Mouse (Mus musculus): ENCODE results near the gene Slco3a1. TPM values are rescaled to one million over a fixed set of nuclear protein-coding genes. Genes with fewer than 3 reads are reported as not detected.

Gene Slco3a1
- total RNA-seq, 2 experiments from 2014 or later = 21.6 to 44.6 TPM

- peak; percentile 83 for ATAC-seq (replicated peaks; ENCODE audit: poor library complexity)
Measured at GRCm38 (mm10) chr7:74354527-74355256, 199.9 kb downstream of the Slco3a1 start.

GRCm38 (mm10) chr7:74353707-74354468, 200.7 kb downstream of the Slco3a1 start:
- ATAC-seq (replicated peaks; ENCODE audit: poor library complexity) = no peak

DNA sequence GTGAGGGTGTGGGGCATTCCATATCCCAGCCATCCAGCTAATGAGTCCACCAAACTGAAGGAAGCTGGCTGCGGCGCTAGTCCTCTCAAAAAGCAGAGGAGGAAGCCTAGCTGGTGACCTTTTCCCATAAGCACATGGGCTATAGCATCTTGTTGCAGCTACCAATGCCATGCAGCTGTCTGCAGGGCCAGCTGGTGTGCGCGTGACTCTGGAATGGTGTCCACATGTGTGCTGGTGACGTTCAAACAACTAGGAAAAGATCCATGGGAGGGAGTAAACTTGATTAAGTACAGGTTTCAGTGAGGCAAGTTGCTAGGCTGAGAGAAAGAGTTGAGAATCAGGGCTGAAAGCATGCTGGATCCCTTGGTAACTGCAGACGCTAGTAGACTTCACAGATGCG, 201.3 kb downstream of the Slco3a1 start:
- ATAC-seq (replicated peaks; ENCODE audit: poor library complexity) = no peak

GRCm38 (mm10) chr7:74348318-74348890, 206.2 kb downstream of the Slco3a1 start:
- no peak for ATAC-seq (replicated peaks; ENCODE audit: poor library complexity)

- ATAC-seq (replicated peaks; ENCODE audit: poor library complexity) = no peak
Measured at GRCm38 (mm10) chr7:74347026-74347425, 207.6 kb downstream of the Slco3a1 start.

DNA sequence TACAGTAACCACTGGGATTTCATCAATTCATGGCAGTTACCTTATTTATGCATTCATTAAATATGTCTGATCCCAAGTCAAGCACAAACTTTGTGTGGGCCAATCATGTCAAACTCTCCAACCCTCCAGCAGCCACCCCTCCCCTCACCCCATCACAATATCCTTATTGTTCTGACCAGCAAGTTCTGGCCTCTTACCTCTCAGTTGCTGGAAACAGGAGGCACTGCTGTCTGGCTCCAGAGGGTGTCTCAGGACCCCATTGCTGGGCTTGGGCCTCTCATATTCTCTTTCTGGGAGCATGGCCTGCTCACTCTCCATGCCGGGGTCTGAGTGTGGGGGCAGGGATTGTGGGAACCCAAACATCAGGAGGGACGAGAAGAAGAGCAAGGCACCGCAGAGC, 208.1 kb downstream of the Slco3a1 start:
- ATAC-seq (replicated peaks; ENCODE audit: poor library complexity) = no peak

GRCm38 (mm10) chr7:74341149-74341805, 213.3 kb downstream of the Slco3a1 start:
- 0 out of 2 replicates have a peak, but pooled peaks have one; percentile 20 for ATAC-seq (replicated peaks; ENCODE audit: poor library complexity)

GRCm38 (mm10) chr7:74340419-74340954, 214.1 kb downstream of the Slco3a1 start:
- peak; percentile 67 for ATAC-seq (replicated peaks; ENCODE audit: poor library complexity)

DNA sequence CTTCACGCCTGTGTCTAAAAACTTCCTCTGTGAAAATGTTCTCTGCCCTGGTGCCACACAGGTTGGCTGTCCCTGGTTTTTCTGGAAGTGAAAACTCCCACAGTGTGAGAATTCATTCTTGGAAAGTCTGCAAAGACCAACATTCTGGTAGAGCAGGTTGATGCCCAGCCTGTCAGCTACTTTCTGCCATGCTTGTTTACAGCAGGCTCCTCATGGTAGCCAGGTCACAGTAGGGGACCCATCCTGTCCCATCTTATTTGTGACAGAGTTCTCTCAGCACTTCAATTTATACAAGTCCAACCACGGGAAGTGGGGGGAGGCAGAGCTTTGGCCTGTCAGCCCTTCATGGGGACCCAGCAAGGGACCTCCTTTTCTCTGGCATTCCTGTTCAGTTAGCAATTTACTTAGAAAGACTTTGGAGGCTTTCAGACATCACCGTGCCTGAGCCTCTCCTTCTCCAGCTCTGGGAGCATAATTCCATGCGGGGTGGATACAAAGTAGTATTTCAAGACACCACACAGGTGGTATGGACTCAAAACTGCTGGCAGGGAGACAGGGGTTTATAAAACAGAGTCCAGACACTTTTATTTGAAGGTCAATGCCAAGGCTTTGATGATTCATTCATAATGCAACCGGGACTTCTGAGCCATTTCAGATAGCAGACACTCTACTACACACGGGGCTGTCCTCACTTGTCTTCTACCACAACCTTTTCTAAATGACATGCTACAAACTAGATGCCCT, 216.7 kb downstream of the Slco3a1 start:
- no peak for ATAC-seq (replicated peaks; ENCODE audit: poor library complexity)

DNA sequence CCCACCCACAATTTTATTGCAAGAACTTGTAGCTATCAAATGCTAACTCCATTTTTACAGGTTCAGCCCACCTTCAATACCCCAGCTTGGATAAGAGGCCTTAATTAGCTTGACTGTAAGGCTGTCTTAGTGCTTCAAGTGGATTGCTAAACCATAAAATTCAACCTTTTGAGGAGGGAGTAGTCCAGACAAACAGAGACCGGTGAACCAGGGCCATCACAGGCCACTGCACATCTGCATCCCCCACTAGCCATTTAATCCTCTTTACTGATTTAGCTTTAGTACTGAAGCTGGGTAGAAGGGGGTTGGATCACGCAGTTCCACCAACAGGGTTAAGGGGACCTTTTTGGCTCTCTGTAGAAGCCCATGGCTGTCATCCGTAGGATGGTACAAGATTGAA, 222.3 kb downstream of the Slco3a1 start:
- ATAC-seq (replicated peaks; ENCODE audit: poor library complexity) = no peak

DNA sequence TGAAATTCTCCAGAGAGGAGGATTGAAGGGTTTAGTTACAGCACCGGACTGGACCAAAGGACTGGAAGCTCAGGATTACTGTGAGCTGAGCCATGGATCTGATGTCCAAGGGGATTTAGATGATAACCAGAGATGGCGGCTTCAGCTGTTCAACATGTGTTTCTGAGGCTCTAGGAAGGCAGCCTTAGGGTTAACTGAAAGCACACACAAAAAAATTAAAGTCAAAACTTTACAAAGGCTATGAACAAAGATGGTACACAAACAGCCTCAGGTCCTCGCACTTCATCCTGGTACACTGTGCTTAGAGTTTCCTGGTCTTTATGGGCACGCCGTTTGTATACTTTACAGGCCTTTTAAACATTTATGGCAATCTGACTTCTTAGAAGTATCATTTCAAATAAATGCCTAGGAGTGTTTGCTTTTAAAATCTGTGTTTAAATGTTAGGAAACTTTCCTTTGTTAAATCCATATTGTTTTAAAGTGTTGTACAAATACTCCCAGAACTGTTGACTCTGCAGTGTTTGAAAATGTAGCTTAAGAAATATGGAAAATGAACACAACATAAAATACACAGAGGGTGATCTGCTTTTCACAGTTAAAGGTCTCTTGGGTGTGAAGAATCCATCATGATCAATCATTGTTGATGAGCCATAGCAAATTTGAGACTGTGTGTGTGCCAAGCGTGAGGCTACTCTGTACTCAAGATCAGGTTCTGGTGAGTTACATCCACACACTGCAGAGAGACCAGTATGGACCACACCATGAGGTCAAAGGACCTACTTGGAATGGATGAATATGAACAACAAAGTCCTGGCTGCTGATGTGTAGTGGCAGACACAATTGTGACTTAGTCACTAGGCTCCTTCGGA, 223.5 kb downstream of the Slco3a1 start:
- no peak for ATAC-seq (replicated peaks; ENCODE audit: poor library complexity)

- ATAC-seq (replicated peaks; ENCODE audit: poor library complexity) = no peak
Measured at GRCm38 (mm10) chr7:74330117-74330857, 224.3 kb downstream of the Slco3a1 start.

- peak; percentile 86 for ATAC-seq (replicated peaks; ENCODE audit: poor library complexity)
Measured at GRCm38 (mm10) chr7:74329004-74329403, 225.6 kb downstream of the Slco3a1 start.

GRCm38 (mm10) chr7:74327716-74328115, 226.9 kb downstream of the Slco3a1 start:
- no peak for ATAC-seq (replicated peaks; ENCODE audit: poor library complexity)

DNA sequence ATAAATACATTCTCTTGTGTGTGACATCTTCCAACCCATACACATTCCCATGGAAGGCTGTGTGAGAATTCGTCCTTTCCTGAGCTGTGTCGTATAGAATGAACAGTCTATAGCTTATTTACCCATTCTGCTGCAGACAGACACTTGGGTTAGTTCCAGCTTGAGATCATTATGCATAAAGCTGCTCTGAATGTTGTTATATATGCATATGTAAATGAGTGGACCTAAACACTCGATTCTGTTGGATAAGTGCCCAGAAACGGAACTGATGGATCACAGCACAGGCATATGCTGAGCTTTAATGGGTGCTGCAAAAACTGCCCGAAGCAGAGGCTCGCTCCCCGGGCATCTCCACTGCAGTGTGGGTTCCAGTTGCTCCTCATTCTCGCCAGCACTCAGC, 229.5 kb downstream of the Slco3a1 start:
- ATAC-seq (replicated peaks; ENCODE audit: poor library complexity) = no peak

- ATAC-seq (replicated peaks; ENCODE audit: poor library complexity) = no peak
Measured at GRCm38 (mm10) chr7:74323683-74324082, 230.9 kb downstream of the Slco3a1 start.

DNA sequence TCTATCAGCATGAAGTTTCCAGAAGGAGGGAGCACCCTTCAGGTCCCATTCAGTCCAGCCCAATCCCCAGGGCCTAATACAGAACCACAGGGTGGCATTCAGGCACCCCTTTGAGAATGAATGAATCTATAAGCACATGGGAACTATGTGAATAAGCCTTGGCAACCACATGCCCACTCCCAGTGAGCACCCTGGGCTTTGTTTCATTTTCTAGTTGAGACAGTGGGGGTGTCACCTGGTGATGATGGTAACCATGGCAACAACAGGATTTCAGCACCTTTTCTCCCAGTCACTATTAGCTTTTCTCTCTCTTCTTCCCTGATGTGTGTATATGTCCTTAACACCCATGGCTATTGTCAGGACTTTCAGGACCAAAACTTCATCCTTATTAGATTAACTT, 231.4 kb downstream of the Slco3a1 start:
- ATAC-seq (replicated peaks; ENCODE audit: poor library complexity) = no peak

GRCm38 (mm10) chr7:74320635-74321034, 233.9 kb downstream of the Slco3a1 start:
- ATAC-seq (replicated peaks; ENCODE audit: poor library complexity) = no peak

All from megakaryocyte progenitor cell, adult 5-6 weeks (primary cell).